Mouse (Mus musculus): Measurements from ENCODE around the gene Zfp646. TPM values are rescaled to one million over a fixed set of nuclear protein-coding genes. Genes with fewer than 3 reads are reported as not detected.

Zfp646 gene
- total and polyA plus RNA-seq, 3 experiments: 10.6 to 25.3 (median 18.8) TPM

DNA sequence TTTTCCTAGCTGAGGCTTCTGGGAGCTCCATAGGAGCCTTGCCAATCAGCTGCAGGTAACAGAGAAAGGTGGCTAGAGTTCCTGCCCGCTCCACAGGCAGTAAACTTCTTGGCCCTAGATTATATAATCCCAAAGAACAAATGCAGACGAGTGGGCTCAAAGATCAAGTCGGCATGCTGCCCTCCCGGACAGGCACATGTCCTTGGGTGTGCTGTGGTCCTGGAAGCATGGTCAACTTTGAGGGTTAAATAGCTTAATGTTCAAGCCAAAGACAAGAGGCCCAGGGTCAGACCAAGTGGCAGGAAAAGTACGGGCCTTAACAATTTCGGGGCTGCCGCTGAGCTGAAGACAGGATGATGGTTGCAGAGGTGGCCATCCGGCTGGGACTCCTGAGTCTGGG is 50.0 kb downstream of the Zfp646 start:
- peaks cover 19 to 54% of the 10 kb centered on the region in 2 experiments for H3K36me3 ChIP-seq (replicated peaks in 1 of 2; ENCODE audit: control insufficient read depth in 1 of 2, insufficient read depth in 1 of 2, low read length in 1 of 2)
- no peaks in the 10 kb centered on the region for H3K9me3 ChIP-seq (replicated peaks; ENCODE audit: low read length)
- no peaks in the 10 kb centered on the region for H3K27me3 ChIP-seq (replicated peaks)

DNA sequence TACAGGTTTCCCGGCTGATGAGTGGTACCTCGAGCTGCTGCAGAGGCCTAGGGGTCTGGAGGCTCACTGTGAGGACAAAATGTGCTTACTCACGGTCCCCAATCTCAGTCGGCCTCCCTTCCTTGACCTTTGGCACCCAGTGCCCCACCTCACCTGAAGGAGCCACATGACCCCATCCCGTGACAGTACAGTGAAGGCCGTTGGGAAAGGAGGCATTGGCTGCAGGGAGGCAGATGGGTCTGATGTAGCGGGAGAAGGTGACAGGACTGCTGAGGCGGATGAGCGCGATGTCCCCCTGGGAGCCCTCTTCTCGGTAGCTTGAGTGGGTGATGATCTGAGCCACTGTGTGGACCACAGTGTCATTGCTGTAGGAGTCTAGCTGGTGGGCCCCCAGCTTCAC is 50.8 kb downstream of the Zfp646 start:
- Histone ChIP-seq H3K4me1 (ENCODE audit: control insufficient read depth in 1 of 2, insufficient read depth in 2 of 2) (peaks cover 5 to 29% of the 10 kb centered on the region in 2 experiments), H3K27ac (ENCODE audit: insufficient read depth, low read depth) (no peak overlapping the region), H3K27me3 (replicated peaks) (no peaks in the 10 kb centered on the region), H3K36me3 (replicated peaks in 1 of 2; ENCODE audit: control insufficient read depth in 1 of 2, insufficient read depth in 1 of 2, low read length in 1 of 2) (peaks cover 19 to 54% of the 10 kb centered on the region in 2 experiments), H3K9ac (ENCODE audit: insufficient read depth, low read depth) (no peak overlapping the region), H3K4me3 (replicated peaks in 1 of 3; ENCODE audit: low read depth in 2 of 3, low read length in 2 of 3, poor library complexity in 1 of 3) (no peak overlapping the region), H3K9me3 (replicated peaks; ENCODE audit: low read length) (no peaks in the 10 kb centered on the region), H3K79me2 (replicated peaks; ENCODE audit: control insufficient read depth, extremely low read depth, insufficient read depth, poor library complexity, severe bottlenecking) (no peaks in the 10 kb centered on the region), H3K4me2 (ENCODE audit: insufficient read depth, low read depth, poor library complexity, severe bottlenecking) (no peak overlapping the region)
- in situ Hi-C loops (cut with MboI; ENCODE audit: low pct_ligation_motif_present, low pct_unique_long_range_greater_than_20kb, low sequenced_read_pairs): loop anchor here (10.0 kb wide), 1 partner anchor 1222 kb away; the partner anchor contains the start of gene Coro1a
- no peak for DNase-seq (ENCODE audit: extremely low read depth)
- dilution Hi-C loops (cut with MboI; ENCODE audit: extremely low pct_ligation_motif_present, extremely low pct_unique_long_range_greater_than_20kb, low sequenced_read_pairs): no loop called here
- no peak for TF ChIP-seq NELFE (IDR thresholded peaks at IDR 0.05; ENCODE audit: low read depth, low read length)

More for the DNA sequence above, 50.0 kb downstream of the Zfp646 start:
- in situ Hi-C loops (cut with MboI; ENCODE audit: low pct_ligation_motif_present, low pct_unique_long_range_greater_than_20kb, low sequenced_read_pairs) (loop anchor here (10.0 kb wide), 1 partner anchor 1221 kb away; the partner anchor contains the start of gene Coro1a), dilution Hi-C loops (cut with MboI; ENCODE audit: extremely low pct_ligation_motif_present, extremely low pct_unique_long_range_greater_than_20kb, low sequenced_read_pairs) (no loop called here)
- DNase-seq (ENCODE audit: extremely low read depth): no peak
- Histone ChIP-seq H3K4me1 (ENCODE audit: control insufficient read depth in 1 of 2, insufficient read depth in 2 of 2) (peaks cover 5 to 30% of the 10 kb centered on the region in 2 experiments), H3K79me2 (replicated peaks; ENCODE audit: control insufficient read depth, extremely low read depth, insufficient read depth, poor library complexity, severe bottlenecking) (no peaks in the 10 kb centered on the region), H3K4me2 (ENCODE audit: insufficient read depth, low read depth, poor library complexity, severe bottlenecking) (no peak overlapping the region), H3K27ac (ENCODE audit: insufficient read depth, low read depth) (no peak overlapping the region), H3K9ac (ENCODE audit: insufficient read depth, low read depth) (no peak overlapping the region), H3K4me3 (replicated peaks in 1 of 3; ENCODE audit: low read depth in 2 of 3, low read length in 2 of 3, poor library complexity in 1 of 3) (no peak overlapping the region)
- no peak for TF ChIP-seq KAT2A (IDR thresholded peaks at IDR 0.05; ENCODE audit: insufficient replicate concordance, low read length)
- no peak for TF ChIP-seq CHD1 (IDR thresholded peaks at IDR 0.05; ENCODE audit: low read depth, low read length)
- no peak for TF ChIP-seq MXI1 (IDR thresholded peaks at IDR 0.05; ENCODE audit: low read depth, low read length)
- no peak for TF ChIP-seq ZMIZ1 (IDR thresholded peaks at IDR 0.05; ENCODE audit: low read depth, low read length)
- no peak for TF ChIP-seq E2F4 (IDR thresholded peaks at IDR 0.05; ENCODE audit: insufficient replicate concordance, low read depth, low read length)
- TF ChIP-seq MAZ (IDR thresholded peaks at IDR 0.05; ENCODE audit: low read depth, low read length): no peak
- TF ChIP-seq NRF1 (IDR thresholded peaks at IDR 0.05; ENCODE audit: low read depth, low read length): no peak
- no peak for TF ChIP-seq ETS1 (conservative IDR thresholded peaks at IDR 0.05; ENCODE audit: low read depth, low read length)

DNA sequence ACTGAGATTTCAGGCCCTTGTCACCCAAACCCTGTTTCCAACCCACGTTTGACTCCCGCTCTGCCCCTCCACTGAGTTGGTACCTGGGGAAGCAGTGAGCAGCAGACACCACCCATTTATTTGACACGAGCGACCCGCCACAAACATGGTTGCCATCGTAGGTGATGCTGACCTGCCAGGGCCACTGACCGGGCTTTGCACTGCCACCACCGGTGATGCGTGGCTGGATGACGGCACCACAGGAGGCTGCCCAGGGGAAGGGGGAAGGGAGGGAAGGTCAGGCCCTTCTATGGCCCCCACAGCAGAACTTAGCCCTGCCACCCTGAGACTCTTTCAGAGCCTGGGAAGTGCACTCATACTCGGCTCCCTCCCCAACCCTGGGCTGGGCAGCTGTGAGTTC is 51.7 kb downstream of the Zfp646 start:
- no peak for DNase-seq (ENCODE audit: extremely low read depth)
- Histone ChIP-seq H3K9me3 (replicated peaks; ENCODE audit: low read length) (no peaks in the 10 kb centered on the region), H3K27ac (ENCODE audit: insufficient read depth, low read depth) (no peak overlapping the region), H3K4me3 (replicated peaks in 1 of 3; ENCODE audit: low read depth in 2 of 3, low read length in 2 of 3, poor library complexity in 1 of 3) (no peak overlapping the region), H3K27me3 (replicated peaks) (no peaks in the 10 kb centered on the region), H3K4me1 (ENCODE audit: control insufficient read depth in 1 of 2, insufficient read depth in 2 of 2) (peaks cover 6 to 29% of the 10 kb centered on the region in 2 experiments), H3K9ac (ENCODE audit: insufficient read depth, low read depth) (no peak overlapping the region), H3K4me2 (ENCODE audit: insufficient read depth, low read depth, poor library complexity, severe bottlenecking) (no peak overlapping the region), H3K36me3 (replicated peaks in 1 of 2; ENCODE audit: control insufficient read depth in 1 of 2, insufficient read depth in 1 of 2, low read length in 1 of 2) (peaks cover 19 to 53% of the 10 kb centered on the region in 2 experiments), H3K79me2 (replicated peaks; ENCODE audit: control insufficient read depth, extremely low read depth, insufficient read depth, poor library complexity, severe bottlenecking) (no peaks in the 10 kb centered on the region)
- no peak for TF ChIP-seq KAT2A (IDR thresholded peaks at IDR 0.05; ENCODE audit: insufficient replicate concordance, low read length)
- no peak for TF ChIP-seq ZMIZ1 (IDR thresholded peaks at IDR 0.05; ENCODE audit: low read depth, low read length)
- TF ChIP-seq IRF4 (IDR thresholded peaks at IDR 0.05; ENCODE audit: low read depth, low read length): no peak
- TF ChIP-seq USF2 (conservative IDR thresholded peaks at IDR 0.05; ENCODE audit: low read depth, low read length): no peak
- TF ChIP-seq ELF1 (IDR thresholded peaks at IDR 0.05; ENCODE audit: low read depth, low read length): no peak
- no peak for TF ChIP-seq POLR2A (IDR thresholded peaks at IDR 0.05; ENCODE audit: low read depth, low read length)
- no peak for TF ChIP-seq POLR2AphosphoS2 (IDR thresholded peaks at IDR 0.05; ENCODE audit: low read depth, low read length)
- no peak for TF ChIP-seq TCF12 (IDR thresholded peaks at IDR 0.05; ENCODE audit: low read depth, low read length)
- no peak for TF ChIP-seq JUN (IDR thresholded peaks at IDR 0.05; ENCODE audit: insufficient read depth, low read depth, low read length)
- TF ChIP-seq MXI1 (IDR thresholded peaks at IDR 0.05; ENCODE audit: low read depth, low read length): no peak
- dilution Hi-C loops (cut with MboI; ENCODE audit: extremely low pct_ligation_motif_present, extremely low pct_unique_long_range_greater_than_20kb, low sequenced_read_pairs): no loop called here
- in situ Hi-C loops (cut with MboI; ENCODE audit: low pct_ligation_motif_present, low pct_unique_long_range_greater_than_20kb, low sequenced_read_pairs): loop anchor here (10.0 kb wide), 1 partner anchor 1223 kb away; the partner anchor contains the start of gene Coro1a

All from CH12.LX (cell line).